In genomic region chr19:44725951-44726791, GRCm38 (mm10) we compare ENCODE assay signal across 9 mouse cellular contexts. TPM values are rescaled to one million over a fixed set of nuclear protein-coding genes. Genes with fewer than 3 reads are reported as not detected.
DNase-seq lines count a peak whose midpoint lies in the region; ATAC-seq and TF ChIP-seq lines count a peak whose summit lies in the region.
"Had no signal": no experiment of that assay in that cellular context is flagged by ENCODE, and none has a peak within 500 bp of the region (broad histone marks: within the 10 kb centered on the region; RNA-seq: fewer than 3 reads in every experiment).

No protein-coding gene starts in this region.

- no peak for TF ChIP-seq POLR2A in heart, adult 2 months (IDR thresholded peaks at IDR 0.05; ENCODE audit: insufficient read depth, low read depth, low read length)

- H3K4me3 ChIP-seq in heart, adult 2 months, result peak overlapping the region; percentile 52
- H3K4me3 ChIP-seq in embryonic facial prominence, embryonic 15.5 days (replicated peaks), result peak overlapping the region; percentile 56
- H3K4me3 ChIP-seq in hindbrain, embryonic 15.5 days, result peak overlapping the region; percentile 48
- H3K4me3 ChIP-seq in liver, embryonic 13.5 days (replicated peaks), result peak overlapping the region; percentile 54
- H3K4me3 ChIP-seq in stomach, embryonic 16.5 days (replicated peaks; ENCODE audit: low read length), result peak overlapping the region; percentile 52
- H3K4me3 ChIP-seq: myocyte had no signal

- 0 out of 2 replicates have a peak, but pooled peaks have one; percentile 30 for ATAC-seq in embryonic facial prominence, embryonic 15.5 days (ENCODE audit: insufficient number of reproducible peaks, low FRiP score, low TSS enrichment, low read depth)
- ATAC-seq in hindbrain, embryonic 15.5 days (ENCODE audit: low FRiP score, low read depth), result peak; percentile 47; the same call in 1 of the 2 replicates
- ATAC-seq in liver, embryonic 13.5 days (ENCODE audit: low read depth), result no peak
- ATAC-seq in stomach, embryonic 16.5 days (ENCODE audit: insufficient read depth, low FRiP score), result peak; percentile 58; the same call in 1 of the 2 replicates

- peaks cover 12% of the 10 kb centered on the region for H3K27me3 ChIP-seq in heart, adult 2 months (ENCODE audit: control insufficient read depth, insufficient read depth, low read length)
- H3K27me3 ChIP-seq in embryonic facial prominence, embryonic 15.5 days, result peaks cover 68% of the 10 kb centered on the region
- peaks cover 71% of the 10 kb centered on the region for H3K27me3 ChIP-seq in hindbrain, embryonic 15.5 days
- H3K27me3 ChIP-seq in liver, embryonic 13.5 days, result peaks cover 88% of the 10 kb centered on the region
- peaks cover 80% of the 10 kb centered on the region for H3K27me3 ChIP-seq in stomach, embryonic 16.5 days (ENCODE audit: control insufficient read depth, insufficient read depth, low read length)

- H3K27ac ChIP-seq in heart, adult 2 months, result peak overlapping the region; percentile 5; the same call in 1 of the 2 replicates
- 0 out of 2 replicates have a peak overlapping the region, but pooled peaks have one; percentile 45 for H3K27ac ChIP-seq in embryonic facial prominence, embryonic 15.5 days (replicated peaks)
- H3K27ac ChIP-seq in hindbrain, embryonic 15.5 days (replicated peaks), result peak overlapping the region; percentile 72
- no peak overlapping the region for H3K27ac ChIP-seq in liver, embryonic 13.5 days
- no peak overlapping the region for H3K27ac ChIP-seq in stomach, embryonic 16.5 days (ENCODE audit: low read length)

- H3K4me1 ChIP-seq in heart, adult 2 months (ENCODE audit: control insufficient read depth, insufficient read depth, low read length), result no peaks in the 10 kb centered on the region
- peaks cover 16% of the 10 kb centered on the region for H3K4me1 ChIP-seq in embryonic facial prominence, embryonic 15.5 days
- peaks cover 20% of the 10 kb centered on the region for H3K4me1 ChIP-seq in hindbrain, embryonic 15.5 days (replicated peaks)
- 0 out of 2 replicates have a peak, but pooled peaks cover 4% of the 10 kb centered on the region for H3K4me1 ChIP-seq in liver, embryonic 13.5 days (replicated peaks)
- H3K4me1 ChIP-seq in stomach, embryonic 16.5 days (ENCODE audit: control insufficient read depth, insufficient read depth, low read length), result peaks cover 6% of the 10 kb centered on the region; the same call in 1 of the 2 replicates

- intact Hi-C loops in heart, adult 2 months (cut with DNase I), result no loop called here

- no peaks in the 10 kb centered on the region for H3K36me3 ChIP-seq in heart, adult 2 months (ENCODE audit: control insufficient read depth, insufficient read depth, low read length)
- H3K36me3 ChIP-seq in embryonic facial prominence, embryonic 15.5 days, result no peaks in the 10 kb centered on the region
- H3K36me3 ChIP-seq in hindbrain, embryonic 15.5 days, result no peaks in the 10 kb centered on the region
- no peaks in the 10 kb centered on the region for H3K36me3 ChIP-seq in liver, embryonic 13.5 days
- no peaks in the 10 kb centered on the region for H3K36me3 ChIP-seq in stomach, embryonic 16.5 days (ENCODE audit: control insufficient read depth, insufficient read depth, low read length)

- 2% methylated on average over 55 of the region's 55 CpGs for WGBS in heart, adult 2 months
- under 1% methylated on average over 55 of the region's 55 CpGs for whole genome bisulfite sequencing in embryonic facial prominence, embryonic 15.5 days
- under 1% methylated on average over 39 of the region's 55 CpGs for WGBS in hindbrain, embryonic 15.5 days
- 1% methylated on average over 55 of the region's 55 CpGs for whole genome bisulfite sequencing in liver, embryonic 13.5 days (ENCODE audit: insufficient replicate concordance)
- under 1% methylated on average over 55 of the region's 55 CpGs for WGBS in stomach, embryonic 16.5 days

- no peaks in the 10 kb centered on the region for H3K9me3 ChIP-seq in embryonic facial prominence, embryonic 15.5 days (replicated peaks)
- H3K9me3 ChIP-seq in hindbrain, embryonic 15.5 days, result no peaks in the 10 kb centered on the region
- H3K9me3 ChIP-seq in liver, embryonic 13.5 days (replicated peaks), result no peaks in the 10 kb centered on the region
- H3K9me3 ChIP-seq in stomach, embryonic 16.5 days (replicated peaks; ENCODE audit: control insufficient read depth, low read length), result no peaks in the 10 kb centered on the region

- DNase-seq in heart, adult 2 months, result peak; percentile 49 to 58
- no peak for DNase-seq in heart, adult 8-10 months (ENCODE audit: low spot score)
- DNase-seq in Muller cell, postnatal 12 days (ENCODE audit: inconsistent ontology term), result peak; percentile 77
- no peak for DNase-seq in liver, embryonic 13.5 days
- DNase-seq in urinary bladder, adult 2 months (ENCODE audit: low spot score), result no peak

- TF ChIP-seq CTCF in heart, adult 2 months (IDR thresholded peaks at IDR 0.05), result no peak

- peak overlapping the region; percentile 66 for H3K4me2 ChIP-seq in embryonic facial prominence, embryonic 15.5 days (replicated peaks)
- H3K4me2 ChIP-seq in hindbrain, embryonic 15.5 days, result peak overlapping the region; percentile 84
- peak overlapping the region; percentile 61 for H3K4me2 ChIP-seq in liver, embryonic 13.5 days
- H3K4me2 ChIP-seq in stomach, embryonic 16.5 days (ENCODE audit: low read depth, low read length), result peak overlapping the region; percentile 69

- TF ChIP-seq EP300 in heart, adult 2 months (IDR thresholded peaks at IDR 0.05; ENCODE audit: insufficient read depth, low read depth, low read length), result no peak

- no peaks in the 10 kb centered on the region for H3K79me2 ChIP-seq in heart, adult 2 months (replicated peaks; ENCODE audit: control insufficient read depth, insufficient read depth, low read length)

- H3K9ac ChIP-seq in heart, adult 2 months (ENCODE audit: low read depth, low read length), result peak overlapping the region; percentile 71
- peak overlapping the region; percentile 59 for H3K9ac ChIP-seq in embryonic facial prominence, embryonic 15.5 days
- H3K9ac ChIP-seq in hindbrain, embryonic 15.5 days, result peak overlapping the region; percentile 67
- peak overlapping the region; percentile 49; the same call in 1 of the 2 replicates for H3K9ac ChIP-seq in liver, embryonic 13.5 days
- peak overlapping the region; percentile 74 for H3K9ac ChIP-seq in stomach, embryonic 16.5 days (ENCODE audit: low read length)

RNA-seq across cellular contexts. Expression of gene Pax2, which starts 29.7 kb away (rescaled TPM):
- not detected for total RNA-seq in heart, adult 2 months (2021)
- polyA plus RNA-seq in heart, adult 2 months (2012; rRNA removed), result not detected in 2 replicates
- total RNA-seq in heart, adult 8-10 months (2022), result not detected
- polyA plus RNA-seq in embryonic facial prominence, embryonic 15.5 days (2015; fragmentation: Nextera tagmentation; extraction: Ambion mirVana), result 0.08 TPM in 1 of 2 replicates, not detected in the other
- polyA plus RNA-seq in hindbrain, embryonic 15.5 days (2015; fragmentation: Nextera tagmentation; extraction: Ambion mirVana), result 12.3 and 15.5 TPM in 2 replicates
- not detected in 2 replicates for polyA plus RNA-seq in liver, embryonic 13.5 days (2015; fragmentation: Nextera tagmentation; extraction: Ambion mirVana)
- not detected in 2 replicates for polyA plus RNA-seq in stomach, embryonic 16.5 days (2015; fragmentation: Nextera tagmentation; extraction: Ambion mirVana)
- 0.03 TPM in 1 of 2 replicates, not detected in the other for polyA plus RNA-seq in urinary bladder, adult 2 months (2012; rRNA removed)
- polyA plus RNA-seq: myocyte had no signal

Comparison
In these comparisons a context has a peak if more than half of its experiments do, and no peak if none do; other contexts are left out.
1. DNase-seq: peak in heart, adult 2 months (2 of 2) and Muller cell, postnatal 12 days (single experiment); none in heart, adult 8-10 months (single experiment), liver, embryonic 13.5 days (single experiment) and urinary bladder, adult 2 months (single experiment).
2. H3K27ac ChIP-seq: peak in heart, adult 2 months (single experiment), embryonic facial prominence, embryonic 15.5 days (single experiment) and hindbrain, embryonic 15.5 days (single experiment); none in liver, embryonic 13.5 days (single experiment) and stomach, embryonic 16.5 days (single experiment).
3. RNA of gene Pax2, which starts 29.7 kb away (polyA plus RNA-seq): 12.3 to 15.5 TPM in hindbrain, embryonic 15.5 days; 0.08 TPM in embryonic facial prominence, embryonic 15.5 days, not detected in stomach, embryonic 16.5 days, 0.03 TPM in urinary bladder, adult 2 months, not detected in liver, embryonic 13.5 days and not detected in heart, adult 2 months; every median in the first group is over 10 times any median in the second.
4. Peak in every context shown above with its lines, with median percentiles within 50 percentile points of each other: H3K4me3 ChIP-seq, H3K9ac ChIP-seq and H3K4me2 ChIP-seq.